Mouse (Mus musculus) kidney, postnatal 0 days (tissue): Measurements from ENCODE around the gene Zfp451. TPM values are rescaled to one million over a fixed set of nuclear protein-coding genes. Genes with fewer than 3 reads are reported as not detected.

ENCODE experiments used
- ATAC-seq: fragments of 200-750 bp; cut with Nextera tagmentation; replicated peaks from 2 replicates; pipeline ENCODE4 v1.8.0; 2017; ENCODE audit warnings: low read depth, moderate number of reproducible peaks, moderate TSS enrichment, moderate library complexity; ENCODE audit not compliant: low FRiP score
- DNase-seq: peaks from one replicate; pipeline ENCODE4 v3.0.0-alpha.2; 2016; ENCODE audit warnings: low spot score
- H3K27ac ChIP-seq: fragments of 300-500 bp; sonication (generic); 2 replicates; pipeline ENCODE4 v1.5.1; 2014; ENCODE audit warnings: mild to moderate bottlenecking
- H3K27me3 ChIP-seq: fragments of 300-500 bp; sonication (generic); 2 replicates; pipeline ENCODE4 v1.6.1; 2014; ENCODE audit warnings: low read length, mixed read lengths; ENCODE audit not compliant: insufficient read depth
- H3K36me3 ChIP-seq: fragments of 300-500 bp; sonication (generic); 2 replicates; pipeline ENCODE4 v1.6.1; 2014; ENCODE audit warnings: low read length, mixed read lengths; ENCODE audit not compliant: insufficient read depth
- H3K4me1 ChIP-seq: fragments of 300-500 bp; sonication (generic); replicated peaks from 2 replicates; pipeline ENCODE4 v1.6.1; 2014; ENCODE audit warnings: antibody characterized with exemption, low read length, mixed read lengths; ENCODE audit not compliant: insufficient read depth
- H3K4me2 ChIP-seq: fragments of 300-500 bp; sonication (generic); 2 replicates; pipeline ENCODE4 v1.6.1; 2014; ENCODE audit warnings: mild to moderate bottlenecking, low read length, moderate library complexity, mixed read lengths
- H3K4me3 ChIP-seq: fragments of 300-500 bp; sonication (generic); replicated peaks from 2 replicates; pipeline ENCODE4 v1.5.1; 2014; ENCODE audit warnings: low read depth, low read length
- H3K9ac ChIP-seq: fragments of 300-500 bp; sonication (generic); 2 replicates; pipeline ENCODE4 v1.6.1; 2014; ENCODE audit warnings: low read depth, low read length
- H3K9me3 ChIP-seq: fragments of 300-500 bp; sonication (generic); replicated peaks from 2 replicates; pipeline ENCODE4 v1.6.1; 2016; ENCODE audit warnings: low read length, inconsistent platforms, mixed read lengths
- CTCF ChIP-seq: IDR thresholded peaks from 2 replicates; pipeline ENCODE4 v1.5.1; 2016; ENCODE audit warnings: antibody characterized with exemption, low read depth, mild to moderate bottlenecking, moderate library complexity
- WGBS: fragments of 180-500 bp; shearing (Covaris S2); extraction: QIAGEN DNeasy Blood & Tissue Kit; methylation state at CpG from one replicate; pipeline ENCODE4 v1.1.7; 2014; 5-methylcytosine and 5-hydroxymethylcytosine counted together
- polyA plus RNA-seq: library from polyadenylated mRNA; unstranded; fragments of >200 nt; fragmentation: Nextera tagmentation; extraction: Ambion mirVana; gene quantifications from 2 replicates; pipeline ENCODE4 v1.2.1, GENCODE M21; 2015

The Zfp451 gene
- polyA plus RNA-seq, 1 experiment from 2014 or later: 15.5 TPM

- ATAC-seq (no peak), DNase-seq (peak; percentile 50)
- no peak overlapping the region for H3K9ac ChIP-seq
- H3K4me2 ChIP-seq: no peak overlapping the region
- no peak overlapping the region for H3K27ac ChIP-seq
- no peaks in the 10 kb centered on the region for H3K27me3 ChIP-seq
- 43% methylated on average over 2 of the region's 2 CpGs for WGBS
- TF ChIP-seq CTCF: no peak
- peaks cover 3% of the 10 kb centered on the region; the same call in 1 of the 2 replicates for H3K4me1 ChIP-seq
- 0 out of 2 replicates have a peak, but pooled peaks cover 12% of the 10 kb centered on the region for H3K36me3 ChIP-seq
- H3K9me3 ChIP-seq: no peaks in the 10 kb centered on the region
- H3K4me3 ChIP-seq: no peak overlapping the region
These were observed 50.6 kb downstream of the Zfp451 start for GRCm38 (mm10) chr1:33763826-33764225.

GRCm38 (mm10) chr1:33758488-33758887 lies 55.9 kb downstream of the Zfp451 start:
- WGBS: 51% methylated on average over 4 of the region's 4 CpGs
- DNase-seq: no peak

GRCm38 (mm10) chr1:33757491-33758041 lies 56.8 kb downstream of the Zfp451 start, which contains the start of gene Bag2:
Gene Bag2, minus strand, starts transcription at chr1:33757795.
- ATAC-seq: peak; percentile 82
- H3K4me3 ChIP-seq: peak within 1 kb of the TSS; percentile 60
- 0 out of 2 replicates have a peak, but pooled peaks cover 12% of the 10 kb centered on the region for H3K36me3 ChIP-seq

More at GRCm38 (mm10) chr1:33758488-33758887, 55.9 kb downstream of the Zfp451 start:
- Histone ChIP-seq H3K4me1 (peaks cover 4% of the 10 kb centered on the region; the same call in 1 of the 2 replicates), H3K27me3 (no peaks in the 10 kb centered on the region), H3K9me3 (no peaks in the 10 kb centered on the region), H3K9ac (no peak overlapping the region), H3K27ac (no peak overlapping the region), H3K4me2 (no peak overlapping the region), H3K4me3 (no peak overlapping the region), H3K36me3 (0 out of 2 replicates have a peak, but pooled peaks cover 12% of the 10 kb centered on the region)
- no peak for ATAC-seq
- TF ChIP-seq CTCF: no peak

GRCm38 (mm10) chr1:33757033-33757413 lies 57.4 kb downstream of the Zfp451 start:
- DNase-seq (peak; percentile 39), ATAC-seq (peak; percentile 21)
- Histone ChIP-seq H3K9me3 (no peaks in the 10 kb centered on the region), H3K36me3 (0 out of 2 replicates have a peak, but pooled peaks cover 8% of the 10 kb centered on the region), H3K27me3 (no peaks in the 10 kb centered on the region), H3K27ac (peak overlapping the region; percentile 88), H3K4me2 (peak overlapping the region; percentile 79), H3K4me1 (peaks cover 4% of the 10 kb centered on the region; the same call in 1 of the 2 replicates), H3K4me3 (peak overlapping the region; percentile 60), H3K9ac (peak overlapping the region; percentile 75)
- TF ChIP-seq CTCF: no peak
- WGBS: under 1% methylated on average over 14 of the region's 14 CpGs

More at GRCm38 (mm10) chr1:33757491-33758041, 56.8 kb downstream of the Zfp451 start, which contains the start of gene Bag2:
- H3K9ac ChIP-seq: peak within 1 kb of the TSS; percentile 75
- peak; percentile 23; the same call in 1 of the 2 replicates for TF ChIP-seq CTCF
- peak; percentile 53 for DNase-seq
- peaks cover 4% of the 10 kb centered on the region; the same call in 1 of the 2 replicates for H3K4me1 ChIP-seq
- under 1% methylated on average over 56 of the region's 61 CpGs for WGBS
- H3K9me3 ChIP-seq: no peaks in the 10 kb centered on the region
- H3K27me3 ChIP-seq: no peaks in the 10 kb centered on the region
- H3K27ac ChIP-seq: peak within 1 kb of the TSS; percentile 88
- peak within 1 kb of the TSS; percentile 79 for H3K4me2 ChIP-seq

GRCm38 (mm10) chr1:33756258-33757032 lies 58.0 kb downstream of the Zfp451 start:
- 0 out of 2 replicates have a peak, but pooled peaks cover 5% of the 10 kb centered on the region for H3K36me3 ChIP-seq
- H3K27me3 ChIP-seq: no peaks in the 10 kb centered on the region
- ATAC-seq (no peak), DNase-seq (peak; percentile 39)
- H3K9me3 ChIP-seq: no peaks in the 10 kb centered on the region
- TF ChIP-seq CTCF: no peak
- peak overlapping the region; percentile 88 for H3K27ac ChIP-seq
- peaks cover 4% of the 10 kb centered on the region; the same call in 1 of the 2 replicates for H3K4me1 ChIP-seq
- H3K4me2 ChIP-seq: peak overlapping the region; percentile 79
- peak overlapping the region; percentile 60 for H3K4me3 ChIP-seq
- 11% methylated on average over 18 of the region's 18 CpGs for WGBS
- peak overlapping the region; percentile 75; the same call in 1 of the 2 replicates for H3K9ac ChIP-seq

GRCm38 (mm10) chr1:33755799-33756198 lies 58.6 kb downstream of the Zfp451 start:
- Histone ChIP-seq H3K4me2 (peak overlapping the region; percentile 79), H3K9me3 (no peaks in the 10 kb centered on the region), H3K9ac (no peak overlapping the region), H3K4me3 (no peak overlapping the region), H3K4me1 (peaks cover 4% of the 10 kb centered on the region; the same call in 1 of the 2 replicates), H3K36me3 (0 out of 2 replicates have a peak, but pooled peaks cover 5% of the 10 kb centered on the region), H3K27me3 (no peaks in the 10 kb centered on the region), H3K27ac (peak overlapping the region; percentile 88; the same call in 1 of the 2 replicates)
- no peak for DNase-seq
- no peak for ATAC-seq
- WGBS: 66% methylated on average over 7 of the region's 7 CpGs
- TF ChIP-seq CTCF: no peak
